Mouse (Mus musculus) natural killer cell, adult 2 months (primary cell): Measurements from ENCODE around the gene Gfod1.

ENCODE experiments used
- DNase-seq, 2 experiments: peaks; one replicate each; pipeline ENCODE4 v3.0.0; 2022; ENCODE audit warnings: low spot score in 2 of 2

Gene Gfod1

GRCm38 (mm10) chr13:43159429-43159828, 144.5 kb downstream of the Gfod1 start:
- DNase-seq, result no peak

GRCm38 (mm10) chr13:43158281-43158680, 145.7 kb downstream of the Gfod1 start:
- DNase-seq, result no peak

DNA sequence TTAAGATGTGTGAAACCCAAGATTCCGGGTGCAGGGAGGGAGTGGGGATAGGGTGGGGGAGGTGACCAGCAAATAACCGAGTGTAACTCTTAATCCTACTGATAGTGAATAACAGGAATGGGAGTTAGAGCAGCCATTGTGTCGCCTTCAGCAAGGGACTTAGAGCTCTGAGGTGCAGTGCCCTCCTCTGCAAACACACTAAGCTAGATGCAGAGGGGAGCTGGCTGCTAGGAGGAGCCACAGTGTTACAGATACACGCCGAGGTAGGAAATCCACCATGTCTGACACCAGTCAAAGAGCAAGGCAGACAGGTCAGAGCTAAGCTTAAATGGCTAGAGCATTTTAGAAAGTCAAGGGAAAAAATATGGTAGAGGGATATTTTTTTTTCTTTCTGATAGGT, 146.6 kb downstream of the Gfod1 start:
- DNase-seq, result no peak

DNA sequence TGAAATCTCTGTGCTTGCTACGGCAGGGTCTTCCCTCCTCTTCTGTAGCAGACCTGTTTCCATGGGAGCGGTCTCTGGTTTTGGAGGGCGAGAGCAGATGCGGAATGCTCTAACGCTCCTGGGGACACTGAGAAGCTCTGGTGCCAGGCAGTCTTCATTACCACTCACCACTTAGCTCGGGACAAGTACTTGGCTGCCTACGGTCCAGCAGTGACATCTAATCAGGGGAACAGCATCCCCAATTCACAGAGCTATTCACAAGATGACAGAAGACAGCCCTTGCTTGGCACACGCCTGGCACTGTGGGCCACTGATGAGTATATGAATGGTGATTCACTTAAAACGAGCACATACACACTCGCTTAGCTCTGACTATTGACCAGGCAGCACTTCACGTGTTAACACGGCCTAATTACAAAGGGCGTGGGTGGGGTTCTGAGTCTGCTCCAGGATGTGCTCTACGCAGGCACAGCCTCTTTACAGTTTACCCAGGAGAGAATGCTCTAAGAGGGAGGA, 151.9 kb downstream of the Gfod1 start:
- DNase-seq, result no peak

GRCm38 (mm10) chr13:43149661-43150060, 154.3 kb downstream of the Gfod1 start:
- no peak for DNase-seq

GRCm38 (mm10) chr13:43148692-43149091, 155.3 kb downstream of the Gfod1 start:
- no peak for DNase-seq

DNA sequence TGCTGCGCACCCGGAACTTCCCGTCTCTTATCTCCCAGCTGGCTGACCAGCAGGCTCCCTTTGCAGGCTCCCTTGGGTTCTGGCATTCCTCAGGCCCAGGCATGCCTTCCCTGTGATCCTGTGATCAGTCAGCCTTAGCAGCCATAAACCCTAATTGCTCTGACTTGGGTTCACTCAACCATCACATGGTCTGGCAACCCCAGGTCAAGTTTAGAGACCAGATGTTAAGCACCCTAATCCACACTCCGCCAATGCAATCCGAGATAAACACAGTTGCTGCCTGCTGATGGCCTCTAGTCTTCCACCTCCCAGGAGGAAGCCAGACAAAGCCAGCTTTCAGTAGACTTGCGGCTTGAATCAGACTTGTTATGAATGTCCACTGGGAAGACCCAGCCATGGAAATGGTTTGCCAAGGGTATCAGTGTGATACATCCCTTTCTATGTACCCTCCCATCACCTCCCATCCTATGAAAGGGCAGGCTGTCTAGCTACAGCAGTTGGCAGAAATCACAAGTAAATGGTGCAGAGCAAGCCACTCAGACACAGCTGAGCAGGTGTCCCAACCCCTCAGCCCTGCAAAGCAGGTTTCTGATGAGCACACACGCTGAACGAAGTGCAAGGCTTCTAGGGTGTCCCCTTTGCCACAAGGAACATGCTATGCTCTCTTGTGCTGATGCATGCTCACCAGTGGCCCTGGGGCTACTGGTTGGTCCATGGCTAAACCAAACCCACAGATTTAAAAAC, 157.3 kb downstream of the Gfod1 start:
- no peak for DNase-seq
